Mouse (Mus musculus) retina, postnatal 7 days (tissue): Measurements from ENCODE around the gene Glyat.
"Not testable (repeated sequence)": the region's sequence is repeated elsewhere in the genome, so short reads cannot be mapped to it uniquely, and the experiment has no call there.

Source experiments
- DNase-seq: peaks from one replicate; pipeline ENCODE4 v3.0.0-alpha.2; 2012; ENCODE audit warnings: low read depth, low spot score

The Glyat gene

GRCm38 (mm10) chr19:12633176-12633575, at the start of gene Glyat:
Gene Glyat (plus strand): TSS chr19:12633308.
- no peak for DNase-seq

DNA sequence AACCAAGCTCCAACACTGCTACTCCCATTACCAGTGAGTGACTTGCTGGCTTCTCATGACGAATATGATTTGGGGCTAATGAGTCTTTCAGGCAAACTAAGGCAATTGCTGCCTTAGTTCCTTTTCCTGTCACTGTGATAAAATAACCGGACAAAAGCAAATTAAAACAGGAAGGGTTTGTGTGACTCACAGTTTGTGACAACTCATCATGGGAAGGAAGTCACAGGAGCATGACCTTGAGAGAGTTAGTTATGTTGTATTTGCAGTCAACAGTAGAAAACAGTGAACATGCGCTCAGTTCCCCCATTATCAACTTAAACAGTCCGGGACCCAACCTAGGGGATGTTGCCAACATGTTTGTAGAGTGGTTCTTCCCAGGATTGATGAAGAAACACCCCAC, 47.8 kb upstream of the Glyat start:
- DNase-seq = no peak

DNA sequence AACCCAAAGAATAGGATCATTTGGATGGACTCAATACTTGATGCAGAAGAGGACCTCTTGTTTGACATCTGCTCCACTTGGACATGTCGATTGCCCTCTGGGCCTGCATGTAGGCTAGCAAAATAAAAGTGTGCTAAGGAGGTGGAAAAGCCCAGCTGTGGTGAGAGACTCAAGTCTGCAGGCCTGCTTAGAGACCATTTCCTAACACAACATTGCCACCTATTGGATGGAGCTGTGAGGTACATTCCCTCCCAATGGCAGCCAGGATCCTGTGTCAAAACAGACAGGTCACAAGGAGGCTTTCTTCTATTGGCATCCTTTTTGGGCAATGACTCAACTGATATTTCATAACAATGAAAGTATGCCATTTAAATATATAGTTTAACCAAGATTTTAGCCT, 41.2 kb upstream of the Glyat start:
- peak; percentile 61 for DNase-seq

DNA sequence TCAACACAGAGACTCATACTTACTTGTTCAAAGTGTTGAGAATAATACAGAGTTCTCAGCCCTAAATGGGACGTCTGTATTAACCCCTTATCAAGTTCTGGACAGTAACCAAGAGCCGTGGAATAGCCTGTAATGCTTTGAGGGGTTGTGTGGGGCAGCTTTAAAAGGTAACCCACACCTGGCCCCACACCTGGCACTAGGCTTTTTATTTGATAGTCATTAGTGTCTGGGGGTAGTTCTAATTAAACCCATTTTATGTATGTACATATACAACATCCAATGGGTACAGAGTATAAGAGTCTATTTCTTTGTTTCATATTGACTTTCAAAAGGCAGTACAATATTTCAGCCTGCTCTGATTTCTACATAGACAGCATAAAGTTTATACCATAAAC, 38.0 kb upstream of the Glyat start:
- DNase-seq = no peak

GRCm38 (mm10) chr19:12595530-12596289, 37.4 kb upstream of the Glyat start:
- peak; percentile 56 for DNase-seq

DNA sequence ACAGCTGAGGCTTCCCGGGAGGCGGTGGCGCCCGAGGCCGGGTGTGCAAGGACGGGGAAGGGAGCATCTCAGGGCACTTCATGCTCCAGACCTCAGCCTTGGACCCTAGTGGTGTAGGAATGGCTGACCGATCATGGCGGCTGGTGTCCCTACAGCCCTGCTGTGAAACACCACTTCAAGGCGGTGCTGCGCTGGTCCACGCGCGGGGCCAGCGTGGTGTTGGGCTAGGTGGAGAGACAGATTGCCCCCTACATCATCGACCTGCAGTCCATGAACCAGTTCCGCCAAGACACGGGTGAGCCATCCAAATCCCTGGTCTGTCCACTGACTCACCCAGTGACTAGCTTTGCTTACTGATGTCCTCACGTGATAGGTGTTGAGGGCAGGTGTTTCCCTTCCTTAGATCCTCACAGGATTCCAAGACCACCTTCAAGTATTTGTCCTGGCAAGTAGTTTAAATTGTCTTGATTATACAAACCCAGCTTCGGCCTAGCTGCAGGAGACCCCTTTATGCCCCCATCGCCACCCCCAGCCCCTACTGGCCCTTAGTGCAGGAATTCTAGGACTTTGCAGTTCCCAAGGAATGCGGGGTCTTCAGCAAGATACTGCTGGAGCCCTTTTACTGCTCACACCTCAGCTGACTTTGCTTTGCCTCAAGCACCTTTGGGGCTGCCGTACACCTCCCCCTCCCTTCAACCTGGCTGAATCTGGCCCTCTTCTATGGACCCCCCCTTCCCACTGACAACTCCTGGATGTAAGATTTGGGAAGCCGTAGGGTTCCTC, 36.6 kb upstream of the Glyat start:
- no peak for DNase-seq

DNA sequence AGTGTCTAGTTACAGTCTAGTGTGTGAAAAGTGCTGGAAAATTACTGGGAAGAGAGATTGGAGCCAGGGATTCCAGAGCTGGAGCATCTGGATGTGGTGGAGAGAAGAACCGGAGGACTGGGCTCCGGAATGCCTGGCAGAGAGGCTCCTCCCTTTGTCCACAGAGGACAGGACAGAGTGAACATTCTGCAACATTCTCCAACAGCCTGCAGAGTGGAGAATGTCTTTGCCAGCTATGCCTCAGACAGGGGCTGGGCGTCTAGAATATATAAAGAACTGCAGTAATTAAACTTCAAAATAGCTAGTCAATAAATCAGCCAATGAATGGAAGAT, 36.1 kb upstream of the Glyat start:
- no peak for DNase-seq

DNA sequence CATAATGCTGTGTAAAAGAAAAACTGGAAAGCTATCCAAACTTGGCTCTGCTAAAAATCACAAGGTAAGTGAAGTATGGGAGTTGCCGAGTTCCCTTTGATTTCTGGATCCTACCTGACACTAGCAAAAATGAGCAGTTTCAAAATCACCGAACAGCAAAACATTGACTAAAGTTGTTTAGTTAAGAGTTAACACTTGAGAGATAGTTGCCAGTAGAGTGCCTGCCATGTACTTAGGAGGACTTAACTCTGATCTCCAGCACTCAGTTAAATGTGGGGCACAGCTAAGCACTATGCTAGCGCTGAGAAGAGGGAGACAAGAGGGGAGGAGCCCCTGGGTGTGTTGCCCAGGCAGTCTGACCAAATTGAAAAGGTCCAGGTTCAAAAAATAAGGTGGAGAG, 34.4 kb upstream of the Glyat start:
- DNase-seq = no peak

- DNase-seq = no peak
Observed at GRCm38 (mm10) chr19:12599674-12600073, 33.4 kb upstream of the Glyat start, which contains the start of gene Gm4952. Gene Gm4952 (plus strand): TSS chr19:12599974.

GRCm38 (mm10) chr19:12600684-12601480, 32.2 kb upstream of the Glyat start:
- DNase-seq = no peak

GRCm38 (mm10) chr19:12608336-12608735, 24.8 kb upstream of the Glyat start:
- no peak for DNase-seq

- DNase-seq = no peak
Observed at GRCm38 (mm10) chr19:12613646-12614045, 19.5 kb upstream of the Glyat start.

- DNase-seq = no peak
Observed at GRCm38 (mm10) chr19:12634259-12634658, 1.2 kb downstream of the Glyat start.

DNA sequence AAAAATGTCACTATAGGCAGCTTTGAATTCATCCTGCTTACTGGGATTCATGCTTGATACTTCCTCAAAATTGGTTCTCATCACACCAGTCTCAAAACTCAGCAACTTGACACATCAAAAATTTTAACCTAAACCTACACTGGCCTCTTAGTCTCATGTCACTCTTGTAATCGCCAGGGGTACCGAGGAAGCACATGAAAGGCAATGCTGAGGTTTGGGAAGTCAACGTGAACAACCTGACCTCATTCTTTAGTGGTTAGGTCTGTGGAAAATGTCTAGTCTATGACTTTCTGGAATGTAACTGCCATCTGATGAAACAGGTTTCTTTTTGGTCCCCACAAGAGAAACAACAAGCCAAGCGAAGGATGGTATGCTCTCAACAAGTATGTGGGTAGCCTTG, 1.9 kb downstream of the Glyat start:
- no peak for DNase-seq

- no peak for DNase-seq
Observed at GRCm38 (mm10) chr19:12636863-12637262, 3.8 kb downstream of the Glyat start.

GRCm38 (mm10) chr19:12638049-12638448, 4.9 kb downstream of the Glyat start:
- no peak for DNase-seq

DNA sequence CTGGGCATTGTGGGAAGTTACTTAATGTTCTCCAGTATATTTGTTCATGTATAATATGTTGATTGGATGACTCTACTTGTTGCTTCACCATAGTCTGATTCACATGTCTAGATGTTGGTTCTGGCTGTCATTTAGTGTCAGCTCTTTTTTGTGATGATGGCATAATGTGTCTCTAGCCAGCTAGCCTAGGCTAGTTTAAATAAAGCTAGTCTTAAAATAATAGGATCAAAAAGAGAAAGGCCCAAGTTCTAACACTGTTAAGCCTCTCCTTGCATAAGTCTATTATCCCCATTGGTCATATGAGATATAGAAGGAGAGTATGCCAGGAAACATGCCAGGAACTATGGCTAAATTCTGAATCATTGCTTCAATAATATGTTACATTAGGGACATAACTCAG, 16.4 kb downstream of the Glyat start:
- DNase-seq = no peak

DNA sequence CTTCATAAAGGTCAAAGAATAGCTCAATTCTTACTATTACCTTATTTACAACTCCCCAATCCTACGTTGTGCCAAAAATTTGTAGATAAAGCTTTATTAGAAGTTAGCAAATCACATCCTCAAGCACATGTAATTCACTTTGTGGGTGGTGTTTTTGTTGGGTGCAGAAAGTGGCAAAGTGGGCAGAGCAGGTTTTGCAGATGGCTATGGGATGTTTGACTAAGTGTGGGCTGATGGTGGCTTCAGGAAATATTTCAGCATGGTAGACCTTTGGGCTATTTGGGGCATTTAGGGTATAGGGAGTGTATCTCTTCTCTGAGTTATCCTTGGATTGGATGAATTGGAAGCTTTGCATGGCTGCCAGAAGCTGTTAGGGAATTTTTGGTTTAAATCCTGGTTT, 33.0 kb downstream of the Glyat start:
- no peak for DNase-seq

GRCm38 (mm10) chr19:12668601-12669000, 35.5 kb downstream of the Glyat start:
- not testable (repeated sequence) for DNase-seq

DNA sequence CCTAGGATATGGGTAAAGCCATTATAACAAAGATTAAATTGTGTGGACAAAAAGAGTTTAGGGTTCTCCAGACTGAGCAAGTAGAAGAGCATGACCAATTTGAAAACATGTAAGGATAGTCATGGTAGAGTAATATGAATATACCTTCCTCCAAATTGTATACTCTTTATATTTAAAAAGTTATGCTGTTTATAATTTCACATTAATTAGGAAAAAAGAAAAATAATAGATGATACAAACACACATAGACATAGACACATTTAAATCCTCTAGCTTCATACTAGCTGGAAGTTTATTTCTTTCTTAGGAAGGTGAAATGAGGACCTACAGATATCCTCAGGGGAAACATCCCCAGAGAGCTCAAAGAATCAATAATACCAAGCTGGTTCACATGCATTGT, 37.0 kb downstream of the Glyat start, which contains the start of gene Olfr1442:
TSS of gene Olfr1442 (plus strand) at position 301 of the 400 bp plus-strand sequence.
- DNase-seq = no peak

- no peak for DNase-seq
Observed at GRCm38 (mm10) chr19:12671051-12671450, 37.9 kb downstream of the Glyat start.

DNA sequence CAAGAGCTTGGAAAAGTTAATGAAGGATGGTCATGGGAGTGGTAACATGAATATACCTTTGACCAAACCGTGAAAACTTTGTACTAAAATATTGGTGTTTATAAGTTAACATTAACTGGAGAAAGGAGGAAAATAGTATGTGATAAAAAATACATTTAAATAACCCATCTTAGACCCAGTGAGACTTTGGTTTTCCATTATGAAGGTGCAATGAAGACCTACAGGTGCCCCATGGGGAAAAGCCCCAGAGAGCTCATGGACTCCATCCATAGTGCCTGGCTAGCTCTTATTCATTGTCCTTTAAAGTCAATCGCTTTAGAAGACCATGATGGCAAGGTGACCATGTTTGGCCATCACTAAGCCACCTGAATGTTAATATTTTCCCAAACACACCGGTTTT, 44.7 kb downstream of the Glyat start, which contains the start of gene Olfr1443:
TSS of gene Olfr1443 (plus strand) at position 301 of the 400 bp plus-strand sequence.
- no peak for DNase-seq
